ENCODE assay signal across 9 mouse cellular contexts in genomic region chr9:48538688-48539087, GRCm38 (mm10). TPM values are rescaled to one million over a fixed set of nuclear protein-coding genes. Genes with fewer than 3 reads are reported as not detected.
DNase-seq lines count a peak whose midpoint lies in the region; ATAC-seq and TF ChIP-seq lines count a peak whose summit lies in the region.
"Had no signal": no experiment of that assay in that cellular context is flagged by ENCODE, and none has a peak within 500 bp of the region (broad histone marks: within the 10 kb centered on the region; RNA-seq: fewer than 3 reads in every experiment).

No protein-coding gene starts in this region.

- WGBS in spleen, adult 2 months, result 33% methylated on average over 12 of the region's 12 CpGs
- 13% methylated on average over 12 of the region's 12 CpGs for WGBS in hindbrain, embryonic 13.5 days
- 12% methylated on average over 12 of the region's 12 CpGs for WGBS in midbrain, embryonic 11.5 days

- no peaks in the 10 kb centered on the region; the same call in 1 of the 2 replicates for H3K4me1 ChIP-seq in spleen, adult 2 months (ENCODE audit: control insufficient read depth, insufficient read depth, insufficient read length)
- peaks cover 15% of the 10 kb centered on the region for H3K4me1 ChIP-seq in hindbrain, embryonic 13.5 days (replicated peaks)
- H3K4me1 ChIP-seq in midbrain, embryonic 11.5 days (ENCODE audit: control insufficient read depth, insufficient read depth, low read length), result peaks cover 2% of the 10 kb centered on the region; the same call in 1 of the 2 replicates

- peak overlapping the region; percentile 55 for H3K9ac ChIP-seq in hindbrain, embryonic 13.5 days
- no peak overlapping the region for H3K9ac ChIP-seq in midbrain, embryonic 11.5 days (ENCODE audit: low read length)

- H3K27me3 ChIP-seq in spleen, adult 2 months (ENCODE audit: control insufficient read depth, insufficient read depth, low read length), result no peaks in the 10 kb centered on the region
- H3K27me3 ChIP-seq in hindbrain, embryonic 13.5 days, result no peaks in the 10 kb centered on the region
- no peaks in the 10 kb centered on the region for H3K27me3 ChIP-seq in midbrain, embryonic 11.5 days (ENCODE audit: control insufficient read depth, insufficient read depth, low read length)
- H3K27me3 ChIP-seq: Patski had no signal

- H3K27ac ChIP-seq in spleen, adult 2 months (ENCODE audit: insufficient read depth, low read length), result peak overlapping the region; percentile 81
- H3K27ac ChIP-seq in hindbrain, embryonic 13.5 days, result peak overlapping the region; percentile 67
- no peak overlapping the region for H3K27ac ChIP-seq in midbrain, embryonic 11.5 days (ENCODE audit: low read depth, low read length)

- DNase-seq in heart, adult 11 months, result peak; percentile 87
- DNase-seq in heart, adult 8-10 months (ENCODE audit: low spot score), result no peak
- DNase-seq in spleen, adult 2 months (ENCODE audit: low read depth in 1 of 2, low spot score in 2 of 2), result no peak
- no peak for DNase-seq in spleen, postnatal 36 days (ENCODE audit: low spot score in 2 of 2)
- DNase-seq in midbrain, embryonic 11.5 days (ENCODE audit: low spot score, missing footprints), result peak; percentile 93
- DNase-seq in frontal cortex, postnatal 14 days (ENCODE audit: low spot score in 2 of 2), result no peak
- no peak for DNase-seq in adrenal gland, adult 2 months

- no peak for TF ChIP-seq CTCF in spleen, adult 2 months (IDR thresholded peaks at IDR 0.05; ENCODE audit: extremely low read depth, insufficient read depth, insufficient read length, insufficient replicate concordance)

- H3K4me3 ChIP-seq in spleen, adult 2 months (ENCODE audit: extremely low read depth, insufficient read depth, insufficient read length), result no peak overlapping the region
- peak overlapping the region; percentile 27 for H3K4me3 ChIP-seq in hindbrain, embryonic 13.5 days
- H3K4me3 ChIP-seq in midbrain, embryonic 11.5 days (ENCODE audit: low read depth, low read length), result peak overlapping the region; percentile 11; the same call in 1 of the 2 replicates

- no peak for TF ChIP-seq POLR2A in spleen, adult 2 months (IDR thresholded peaks at IDR 0.05; ENCODE audit: low read depth, low read length)

- no peak for ATAC-seq in hindbrain, embryonic 13.5 days (ENCODE audit: low FRiP score)
- ATAC-seq in midbrain, embryonic 11.5 days (ENCODE audit: low FRiP score), result no peak
- ATAC-seq: Patski had no signal

- no peaks in the 10 kb centered on the region for H3K36me3 ChIP-seq in spleen, adult 2 months (ENCODE audit: control insufficient read depth, insufficient read depth, low read length)
- no peaks in the 10 kb centered on the region for H3K36me3 ChIP-seq in hindbrain, embryonic 13.5 days
- H3K36me3 ChIP-seq in midbrain, embryonic 11.5 days (ENCODE audit: control insufficient read depth, insufficient read depth, low read length), result no peaks in the 10 kb centered on the region

- peaks cover 3% of the 10 kb centered on the region; the same call in 1 of the 2 replicates for H3K9me3 ChIP-seq in hindbrain, embryonic 13.5 days
- peaks cover 5% of the 10 kb centered on the region; the same call in 1 of the 2 replicates for H3K9me3 ChIP-seq in midbrain, embryonic 11.5 days (ENCODE audit: control insufficient read depth, low read length)

- peak overlapping the region; percentile 55 for H3K4me2 ChIP-seq in hindbrain, embryonic 13.5 days
- H3K4me2 ChIP-seq in midbrain, embryonic 11.5 days, result peak overlapping the region; percentile 49

RNA-seq across cellular contexts. Expression of gene Gm5617, which starts 43.4 kb away (rescaled TPM):
- total RNA-seq in heart, adult 8-10 months (2022), result 10 to 100 TPM; 42.6 to 52.1 (median 44.2) TPM
- 26.5 and 34.7 TPM in 2 replicates for polyA plus RNA-seq in spleen, adult 2 months (2012; rRNA removed)
- 33.4 and 34.4 TPM in 2 replicates for polyA plus RNA-seq in hindbrain, embryonic 13.5 days (2015; fragmentation: Nextera tagmentation; extraction: Ambion mirVana)
- 40.1 and 40.6 TPM in 2 replicates for polyA plus RNA-seq in midbrain, embryonic 11.5 days (2014; fragmentation: Nextera tagmentation; extraction: Ambion mirVana)
- total RNA-seq in adrenal gland, adult 2 months (2021), result 10 to 100 TPM; 47.1 to 47.9 TPM
- 149 and 188 TPM in 2 replicates for polyA plus RNA-seq in adrenal gland, adult 2 months (2012; rRNA removed)

RNA-seq across cellular contexts. Expression of gene Rbm7, which starts 43.6 kb away (rescaled TPM):
- 10 to 100 TPM; 18.4 to 21.5 (median 21.0) TPM for total RNA-seq in heart, adult 8-10 months (2022)
- polyA plus RNA-seq in spleen, adult 2 months (2012; rRNA removed), result 15.0 and 16.6 TPM in 2 replicates
- polyA plus RNA-seq in hindbrain, embryonic 13.5 days (2015; fragmentation: Nextera tagmentation; extraction: Ambion mirVana), result 85.8 and 93.7 TPM in 2 replicates
- polyA plus RNA-seq in midbrain, embryonic 11.5 days (2014; fragmentation: Nextera tagmentation; extraction: Ambion mirVana), result 123 and 126 TPM in 2 replicates
- total RNA-seq in adrenal gland, adult 2 months (2021), result 10 to 100 TPM; 65.6 to 70.5 TPM
- 10.1 and 11.0 TPM in 2 replicates for polyA plus RNA-seq in adrenal gland, adult 2 months (2012; rRNA removed)

RNA-seq across cellular contexts. Expression of gene Rexo2, which starts 58.3 kb away (rescaled TPM):
- 10 to 100 TPM; 63.5 to 72.7 (median 67.9) TPM for total RNA-seq in heart, adult 8-10 months (2022)
- polyA plus RNA-seq in spleen, adult 2 months (2012; rRNA removed), result 47.9 and 50.0 TPM in 2 replicates
- 80.8 and 91.1 TPM in 2 replicates for polyA plus RNA-seq in hindbrain, embryonic 13.5 days (2015; fragmentation: Nextera tagmentation; extraction: Ambion mirVana)
- 72.0 and 79.6 TPM in 2 replicates for polyA plus RNA-seq in midbrain, embryonic 11.5 days (2014; fragmentation: Nextera tagmentation; extraction: Ambion mirVana)
- total RNA-seq in adrenal gland, adult 2 months (2021), result 100 to 1,000 TPM; 143 to 150 TPM
- 52.6 and 65.1 TPM in 2 replicates for polyA plus RNA-seq in adrenal gland, adult 2 months (2012; rRNA removed)

Comparison
In these comparisons a context has a peak if more than half of its experiments do, and no peak if none do; other contexts are left out.
1. DNase-seq: peak in heart, adult 11 months (single experiment) and midbrain, embryonic 11.5 days (single experiment); none in heart, adult 8-10 months (single experiment), spleen, adult 2 months (0 of 2), spleen, postnatal 36 days (0 of 2), frontal cortex, postnatal 14 days (0 of 2) and adrenal gland, adult 2 months (single experiment).